Mouse (Mus musculus) layer of hippocampus, postnatal 10 days (tissue): ENCODE results near the gene Kifc3. TPM values are rescaled to one million over a fixed set of nuclear protein-coding genes. Genes with fewer than 3 reads are reported as not detected.
"Not testable (repeated sequence)": the region's sequence is repeated elsewhere in the genome, so short reads cannot be mapped to it uniquely, and the experiment has no call there.

ENCODE experiments used
- DNase-seq, 2 experiments: peaks; one replicate each; pipeline ENCODE4 v3.0.0; 2021; ENCODE audit warnings: low spot score in 2 of 2
- total RNA-seq, 2 experiments: library from RNA; stranded (reverse); gene quantifications; 2 replicates each; pipeline ENCODE4 v1.2.3; 2021

The Kifc3 gene
- total RNA-seq, 2 experiments from 2014 or later: 72.4 to 90.2 TPM

DNA sequence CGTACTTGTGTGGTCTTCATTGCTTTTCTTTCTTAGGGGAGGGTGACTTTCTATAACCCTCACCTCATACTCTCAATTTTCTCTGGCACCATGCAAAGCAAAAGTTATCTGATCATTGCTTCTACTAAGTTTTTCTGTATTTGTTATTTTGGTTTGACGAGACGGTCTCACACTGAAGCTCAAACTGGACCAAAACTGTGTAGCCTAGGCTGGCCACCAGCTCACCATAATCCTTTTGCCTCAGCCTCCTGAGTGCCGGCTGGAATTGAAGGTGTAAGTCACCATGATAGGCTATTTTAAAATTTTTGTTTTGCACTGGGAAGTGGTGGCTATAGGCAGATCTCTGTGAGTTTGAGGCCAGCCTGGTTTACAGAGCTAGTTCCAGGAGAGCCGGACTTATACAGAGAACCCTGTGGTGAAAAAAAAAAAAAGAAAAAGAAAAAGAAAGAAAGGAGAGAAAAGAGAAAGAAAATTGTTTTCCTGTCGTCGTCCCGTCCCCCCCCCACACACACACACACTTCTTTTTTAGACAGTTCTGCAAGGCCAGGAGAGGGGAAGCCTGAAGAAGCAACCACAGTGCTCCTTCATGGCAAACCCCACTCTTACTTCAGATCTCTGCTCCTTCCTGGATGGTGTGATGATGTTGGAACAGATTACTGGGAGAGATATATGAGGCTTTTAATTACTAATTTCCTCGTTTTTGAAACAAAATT, 870 bp upstream of the Kifc3 start:
- DNase-seq: no peak

DNA sequence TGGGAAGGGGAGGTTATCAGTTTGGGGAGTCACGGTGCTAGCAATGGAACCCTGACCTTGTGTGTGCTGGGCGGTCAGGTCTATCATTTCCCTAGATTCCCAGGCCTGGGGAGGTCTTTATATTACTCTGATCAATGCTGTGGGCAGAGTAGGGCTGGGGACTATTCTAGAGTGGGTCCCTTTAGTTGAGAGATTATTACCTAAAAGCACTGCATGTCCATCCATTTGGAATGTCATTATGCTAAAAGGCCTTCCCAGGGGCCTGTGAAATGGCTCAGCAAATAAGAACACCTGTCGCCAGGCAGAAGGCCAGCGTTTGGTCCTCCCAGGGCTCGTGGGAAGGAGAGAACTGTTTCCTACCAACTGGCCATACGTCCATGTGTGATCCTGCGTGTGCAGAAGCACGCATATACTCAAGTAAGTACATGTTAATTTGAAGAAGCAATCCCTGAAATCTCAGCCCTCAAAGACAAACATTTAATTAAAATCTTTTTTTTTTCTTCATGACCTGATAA, 499 bp downstream of the Kifc3 start:
- no peak for DNase-seq

DNA sequence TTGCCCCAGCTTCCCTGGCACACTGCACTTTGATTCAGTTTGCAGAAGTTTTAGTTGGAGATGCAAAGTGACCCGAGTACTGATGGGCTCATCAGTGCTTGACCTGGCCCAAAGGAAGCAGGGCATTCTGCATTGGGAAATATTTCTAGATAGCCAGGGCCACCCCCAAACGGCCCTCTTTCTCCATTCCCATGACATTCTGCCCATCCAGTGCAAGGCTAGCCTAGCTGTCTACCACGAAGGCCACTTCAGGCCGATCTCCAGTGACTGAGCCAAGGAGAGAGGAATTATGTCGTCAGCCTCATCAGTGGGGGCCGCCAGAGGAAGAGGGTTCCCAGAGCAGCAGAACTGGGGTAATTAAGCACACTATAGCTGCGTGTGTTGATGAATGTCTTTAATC, 1.1 kb downstream of the Kifc3 start:
- DNase-seq: no peak

DNA sequence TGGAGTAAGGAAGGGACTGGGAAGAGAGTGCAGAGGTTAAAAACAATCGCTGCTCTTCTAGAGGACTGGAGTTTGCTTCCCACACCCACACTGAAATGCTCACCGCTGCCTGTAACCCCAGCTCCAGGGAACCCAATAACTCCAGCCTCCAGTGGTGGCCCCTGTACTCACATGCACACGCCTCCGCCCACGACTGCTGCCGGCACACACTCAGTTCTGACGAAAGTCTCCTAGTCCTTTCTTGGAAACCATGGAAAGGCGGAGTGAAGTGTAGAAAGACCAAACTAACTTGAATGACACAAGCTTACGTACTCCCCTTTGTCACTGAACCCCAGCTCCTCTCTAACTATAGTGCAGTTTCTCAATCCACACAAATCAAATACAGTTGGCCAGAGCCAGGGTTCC, 2.6 kb downstream of the Kifc3 start:
- DNase-seq: no peak

DNA sequence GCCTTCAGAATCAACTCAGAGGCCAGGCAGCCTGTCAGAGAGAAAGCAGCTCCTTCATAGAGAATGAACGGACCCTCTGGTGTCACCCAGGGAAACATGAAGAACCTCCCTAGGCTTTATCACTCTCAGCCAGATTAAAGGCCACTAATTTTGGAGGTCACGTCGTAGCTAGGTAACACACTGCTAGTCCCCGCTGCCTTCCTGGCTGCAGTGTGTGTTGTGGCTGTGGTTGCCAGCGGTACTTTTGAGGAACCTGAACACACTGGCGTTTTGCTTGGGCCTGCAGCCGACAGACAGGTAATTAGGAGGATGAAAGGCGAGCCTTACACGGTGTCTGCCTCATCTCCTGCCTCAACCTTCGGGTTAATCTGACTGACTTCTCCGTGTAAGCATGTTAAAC, 6.9 kb downstream of the Kifc3 start:
- no peak for DNase-seq

DNA sequence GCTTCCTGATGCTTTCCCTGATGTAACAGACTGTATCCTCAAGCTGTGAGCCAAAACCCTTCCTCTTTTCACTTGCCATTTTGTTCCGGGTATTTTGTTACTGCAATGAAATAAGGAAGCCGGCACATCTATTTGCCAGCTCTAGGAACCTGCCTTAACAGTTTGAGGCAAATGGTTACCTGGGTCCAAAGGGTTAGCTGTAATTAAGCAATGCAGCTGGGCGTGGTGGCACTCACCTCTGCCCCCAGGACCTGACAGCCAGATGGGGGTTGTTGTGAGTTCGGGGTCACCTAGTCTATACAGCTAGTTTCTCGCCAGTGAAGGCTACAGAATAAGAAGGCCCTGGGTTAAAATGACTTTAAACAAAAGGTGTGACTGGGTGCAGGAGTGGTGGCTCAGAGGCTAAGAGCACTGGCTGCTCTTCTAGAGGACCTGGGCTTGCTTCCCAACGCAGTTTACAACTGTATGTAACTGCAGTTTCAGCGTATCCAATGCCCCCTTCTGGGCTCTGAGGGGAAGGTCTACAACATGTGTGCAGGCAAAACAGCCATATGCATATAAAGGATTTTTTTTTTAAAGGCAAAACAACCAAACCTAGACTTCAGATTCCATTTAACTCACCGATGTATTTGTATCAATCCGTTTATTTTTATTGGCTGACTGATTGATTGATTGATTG, 11.0 kb downstream of the Kifc3 start:
- DNase-seq: no peak

DNA sequence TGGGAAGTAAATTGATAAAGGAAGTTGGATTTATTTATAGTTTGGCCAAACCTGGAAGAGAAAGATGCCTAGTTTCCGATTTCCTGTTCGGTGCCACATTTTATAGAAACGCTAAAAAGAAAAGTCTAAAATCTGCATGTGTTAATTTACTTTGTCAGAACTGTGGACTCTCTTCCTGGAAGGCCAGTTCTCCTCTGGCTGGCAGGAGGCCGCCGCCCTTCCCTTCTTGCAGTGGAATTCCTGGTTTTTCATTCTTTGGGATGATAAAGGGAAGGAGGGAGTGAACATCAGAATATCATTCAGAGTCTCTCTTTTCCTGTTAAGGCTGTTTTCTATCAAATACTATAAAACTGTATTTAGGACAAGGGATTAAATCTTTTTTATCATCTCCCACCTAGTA, 15.0 kb downstream of the Kifc3 start:
- DNase-seq: no peak

DNA sequence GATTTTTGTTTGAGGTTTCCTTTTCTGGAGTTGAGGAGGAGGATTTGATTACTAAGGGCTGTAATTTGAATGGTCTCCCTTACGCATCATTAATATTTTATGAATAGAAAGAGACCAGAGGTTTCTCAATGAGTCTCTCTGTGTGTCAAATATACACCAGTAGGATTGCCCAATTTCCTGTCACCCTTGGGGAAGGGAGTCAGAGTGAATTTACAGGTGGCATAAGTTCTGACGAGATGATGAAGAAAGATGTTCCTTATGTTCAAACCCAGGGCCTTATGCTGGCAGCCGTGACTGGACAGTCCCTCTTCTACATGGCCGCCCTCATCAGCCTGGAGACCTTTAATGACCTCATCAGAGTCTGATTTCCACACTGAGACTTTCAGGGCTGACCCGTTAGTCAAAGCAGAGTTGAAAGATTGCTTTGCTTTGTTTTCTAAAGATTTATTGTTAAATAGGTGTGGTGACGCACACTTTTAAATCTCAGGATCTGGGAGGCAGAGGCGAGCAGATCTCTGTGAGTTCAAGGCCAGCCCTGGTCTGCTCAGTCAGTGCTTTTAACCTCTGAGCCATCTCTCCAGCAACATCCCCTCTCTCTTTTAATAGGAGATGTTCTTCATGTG, 16.6 kb downstream of the Kifc3 start:
- DNase-seq: no peak

DNA sequence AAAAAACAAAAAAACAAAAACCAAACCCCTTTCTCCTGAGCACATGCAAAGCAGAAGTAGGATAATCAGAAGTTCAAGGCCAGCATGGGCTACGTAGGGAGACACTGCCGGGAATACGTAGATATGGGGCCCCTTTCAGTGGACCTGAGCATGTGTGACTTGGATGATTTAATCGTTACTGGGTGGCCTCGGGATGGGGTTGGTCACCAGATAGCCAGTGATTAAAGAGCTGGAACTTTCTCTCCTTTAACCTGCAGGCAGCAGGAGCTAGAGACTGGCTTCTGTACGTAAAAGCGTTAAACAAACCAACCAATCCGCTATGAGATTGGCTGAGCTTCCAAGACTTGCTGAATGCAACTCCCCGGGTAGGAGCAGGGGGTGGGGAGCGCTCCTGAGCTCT, 17.5 kb downstream of the Kifc3 start:
- DNase-seq: no peak

DNA sequence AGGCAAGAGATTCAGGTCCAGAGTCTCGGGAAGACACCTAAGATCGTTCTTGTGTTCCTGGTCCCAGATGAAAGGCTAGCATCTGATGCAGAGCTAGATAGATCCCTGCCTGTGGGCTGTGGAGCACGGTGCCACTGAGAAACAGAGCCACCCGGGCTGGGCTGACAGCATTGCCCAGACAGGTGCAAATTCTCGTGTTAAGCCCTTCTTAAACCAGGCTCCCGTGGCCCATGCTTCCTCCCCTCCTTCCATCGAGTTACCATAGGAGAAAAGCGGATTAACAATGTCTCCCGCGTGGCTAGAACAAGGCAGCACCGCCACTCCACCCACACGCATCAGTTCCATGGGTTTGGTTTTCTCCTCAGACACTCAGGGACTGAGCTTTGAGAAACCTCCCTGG, 18.4 kb downstream of the Kifc3 start:
- no peak for DNase-seq

DNA sequence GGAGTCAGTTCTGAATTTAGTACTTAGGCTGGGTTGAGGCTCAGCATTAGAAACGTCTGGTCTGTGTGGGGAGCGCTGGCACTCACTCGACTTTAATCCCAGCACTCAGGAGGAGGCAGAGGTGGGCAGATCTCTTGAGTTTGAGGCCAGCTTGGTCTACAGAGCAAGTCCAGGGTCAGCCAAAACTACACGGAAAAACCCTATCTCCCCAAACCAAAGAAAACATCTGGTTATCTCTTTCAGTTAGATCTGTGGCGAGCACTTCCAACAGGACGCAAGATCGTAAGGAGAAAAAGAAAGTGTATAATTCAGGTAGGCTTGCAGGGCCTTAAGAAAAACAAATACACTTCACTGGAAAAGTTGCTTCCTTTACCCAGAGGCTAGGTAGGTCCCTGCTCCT, 20.8 kb downstream of the Kifc3 start:
- no peak for DNase-seq

DNA sequence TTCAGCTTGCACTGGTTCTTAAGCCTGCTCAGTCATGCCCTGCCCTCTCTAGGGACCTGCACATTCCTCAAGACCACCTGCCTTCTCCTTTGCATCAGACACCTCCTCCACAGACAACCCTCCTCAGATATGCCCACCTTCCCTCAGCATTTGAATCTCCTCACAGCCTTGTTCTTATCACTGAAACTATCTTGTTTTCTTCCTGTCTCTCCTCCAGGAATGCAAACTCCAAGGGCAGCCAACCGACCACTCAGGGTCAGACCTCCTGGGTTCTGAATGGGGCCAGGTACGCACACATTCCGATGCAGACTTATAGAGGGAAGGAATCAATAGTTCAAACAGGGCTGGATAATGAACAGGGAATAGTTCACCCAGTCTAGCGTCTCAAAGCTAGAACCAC, 24.4 kb downstream of the Kifc3 start:
- no peak for DNase-seq

DNA sequence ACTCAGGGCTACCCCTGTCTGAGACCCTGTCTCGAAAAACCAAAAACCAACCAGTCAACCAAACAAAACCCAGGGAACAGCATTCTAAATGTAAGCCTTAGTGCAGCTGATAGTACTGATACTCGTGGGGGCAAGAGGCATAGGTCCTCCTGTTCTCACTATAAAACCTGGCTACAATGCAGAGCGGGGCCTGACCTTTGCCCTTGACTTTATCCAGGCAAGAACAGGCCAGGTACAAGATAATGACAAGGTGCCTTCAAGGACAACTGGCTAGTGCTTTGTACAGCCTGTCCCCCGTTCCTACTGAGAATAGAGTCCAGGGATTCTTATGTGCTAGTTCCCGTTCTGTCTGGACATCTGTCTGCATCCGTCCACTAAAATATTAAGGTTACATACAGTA, 25.6 kb downstream of the Kifc3 start:
- no peak for DNase-seq

DNA sequence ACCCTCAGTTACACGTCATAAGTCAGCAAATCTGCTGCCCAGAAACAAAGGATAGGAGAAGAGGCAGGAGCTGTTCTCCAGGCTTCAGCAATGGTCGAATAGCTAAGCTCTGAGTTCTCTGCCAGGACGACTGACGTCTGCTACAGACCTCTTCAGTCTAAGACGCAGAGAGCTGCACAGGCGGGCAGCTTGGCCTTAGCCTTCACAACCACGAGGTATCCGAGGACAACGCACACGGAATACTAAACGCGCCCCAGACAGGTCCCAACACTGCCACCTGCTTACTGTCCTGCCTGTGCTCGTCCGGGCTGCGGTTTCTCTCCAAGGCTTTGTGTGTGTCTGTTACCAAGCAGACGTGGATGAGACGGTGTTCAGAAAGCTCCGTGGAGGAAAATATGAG, 26.8 kb downstream of the Kifc3 start:
- DNase-seq: peak; percentile 59 to 67

DNA sequence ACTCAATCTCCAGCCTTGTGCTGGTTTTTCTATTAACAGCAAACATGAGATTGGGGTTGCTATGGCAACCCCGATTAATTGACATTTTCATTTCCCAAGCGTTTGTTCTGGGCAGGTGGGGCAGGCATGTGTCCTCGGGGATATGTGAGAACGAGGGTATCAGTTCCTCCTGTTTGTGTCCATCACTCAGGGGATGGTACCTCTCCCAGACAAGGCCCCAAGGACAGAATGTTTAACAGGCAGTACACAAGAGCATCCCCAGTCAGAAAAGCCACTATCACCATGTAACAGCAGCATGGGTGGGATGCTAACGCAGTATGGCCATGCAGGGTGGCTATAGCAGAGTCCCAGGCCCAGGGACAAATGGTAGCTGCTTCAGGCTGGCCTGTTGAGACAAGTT, 27.3 kb downstream of the Kifc3 start:
- DNase-seq: peak; percentile 47 to 54

DNA sequence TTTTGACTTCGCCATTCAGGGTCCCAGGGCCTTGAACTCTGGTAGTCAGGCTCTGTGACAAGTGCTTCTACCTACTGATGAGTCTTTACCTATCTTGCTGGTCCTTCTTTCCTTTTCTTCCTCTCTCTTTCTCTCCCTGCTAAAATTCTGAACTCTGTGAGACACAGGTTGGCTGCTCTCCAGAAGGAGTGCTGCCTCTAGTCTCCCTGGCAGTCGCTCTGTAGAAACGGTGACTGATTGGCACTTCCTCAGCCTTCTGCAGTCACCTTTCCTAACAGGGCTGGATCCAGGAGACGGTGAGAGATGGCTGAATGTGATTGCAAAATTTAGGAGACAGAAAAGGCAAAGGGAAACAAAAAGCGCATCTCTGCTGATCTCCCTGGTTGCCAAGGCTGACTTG, 30.2 kb downstream of the Kifc3 start:
- DNase-seq: no peak

DNA sequence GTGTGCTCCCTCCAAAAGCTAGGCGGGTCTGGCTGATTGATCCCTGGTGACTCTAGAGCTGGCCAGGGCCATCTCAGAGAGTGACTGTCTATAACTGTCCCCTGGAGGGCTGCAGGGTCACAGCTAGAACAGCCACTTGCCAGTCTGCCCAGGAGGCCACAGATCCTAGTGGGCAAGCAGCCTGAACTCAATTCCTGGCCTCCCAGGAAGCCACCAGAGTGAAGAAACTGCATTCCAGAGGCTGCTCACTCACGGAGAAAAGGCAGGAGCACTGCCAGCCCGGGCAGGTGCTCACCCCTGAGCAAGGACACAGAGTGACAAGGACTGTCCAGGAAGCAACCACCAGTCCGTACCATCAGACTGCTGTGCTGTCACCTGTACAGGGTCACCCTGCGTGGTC, 34.9 kb downstream of the Kifc3 start:
- DNase-seq: no peak

DNA sequence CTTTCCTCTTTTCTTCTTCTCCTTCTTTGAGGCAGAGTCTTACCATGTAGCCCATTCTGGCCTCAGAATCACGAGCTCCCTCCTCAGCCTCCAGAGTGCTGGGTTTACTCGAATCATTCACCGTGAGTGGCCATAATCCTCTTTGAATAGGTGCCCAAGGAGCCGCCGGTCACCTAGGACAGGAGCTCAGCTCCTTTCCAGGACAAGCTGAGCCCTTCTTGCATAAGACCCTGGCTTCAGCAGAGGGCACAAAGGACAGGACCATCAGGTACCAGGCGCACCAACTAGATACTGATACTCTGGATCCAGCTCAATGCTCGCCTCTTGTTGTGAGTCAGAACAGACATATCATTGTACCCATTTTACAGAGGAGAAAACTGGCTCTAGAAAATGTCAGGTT, 36.2 kb downstream of the Kifc3 start:
- DNase-seq: no peak

DNA sequence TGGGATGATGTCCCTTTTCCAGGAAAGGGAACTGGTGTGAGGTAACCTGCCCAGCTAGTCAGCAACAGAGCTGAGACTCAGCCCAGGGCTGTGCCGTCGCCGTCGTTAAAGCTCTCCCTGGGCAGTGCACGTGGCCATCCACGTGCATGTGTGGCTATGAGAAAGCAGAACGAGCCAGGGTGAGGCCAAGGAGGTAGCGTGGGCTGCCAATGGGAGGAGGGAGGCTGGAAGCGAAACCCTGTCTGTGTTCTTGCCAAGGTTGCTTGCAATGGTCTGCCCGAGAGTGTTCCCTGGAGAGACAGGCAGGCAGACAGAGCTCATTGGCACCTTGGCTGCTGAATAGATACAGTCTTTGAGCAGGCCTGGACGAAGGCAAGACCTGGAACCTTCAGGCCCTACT, 36.7 kb downstream of the Kifc3 start:
- DNase-seq: peak; percentile 64 to 70

DNA sequence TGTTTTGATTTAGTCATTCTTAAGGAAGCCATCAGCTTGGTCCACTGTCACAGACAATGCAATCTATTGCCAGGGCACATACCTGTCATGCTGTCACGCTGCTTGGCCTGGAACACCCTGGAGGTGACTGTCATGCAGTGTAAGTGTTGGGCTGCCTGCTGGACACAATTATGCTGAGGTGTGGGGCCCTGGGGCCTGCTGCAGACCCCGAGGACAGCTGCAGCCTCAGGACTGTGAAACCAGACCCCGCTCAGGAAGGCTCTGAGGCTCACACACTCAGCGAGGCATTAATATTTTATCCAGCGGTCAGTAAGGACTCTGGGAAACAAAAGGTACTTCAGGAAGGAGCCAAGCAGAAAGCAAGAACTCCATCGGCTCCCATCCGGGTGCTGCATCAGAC, 38.1 kb downstream of the Kifc3 start:
- DNase-seq: no peak

DNA sequence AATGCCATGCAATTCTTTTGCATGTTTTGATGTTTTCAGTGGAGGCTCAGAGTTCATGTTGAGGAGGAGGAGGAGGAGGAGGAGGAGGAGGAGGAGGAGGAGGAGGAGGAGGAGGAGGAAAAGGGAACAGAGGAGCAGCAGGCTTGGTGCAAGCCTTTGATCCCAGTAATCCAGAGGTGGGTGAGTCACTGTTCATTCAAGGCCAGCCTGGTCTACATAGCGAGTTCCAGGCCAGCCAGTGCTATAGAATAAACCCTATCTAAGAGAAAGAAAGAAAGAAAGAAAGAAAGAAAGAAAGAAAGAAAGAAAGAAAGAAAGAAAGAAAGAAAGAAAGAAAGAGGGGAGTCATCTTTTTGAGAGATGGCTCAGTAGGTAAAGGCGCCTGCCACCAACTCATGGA, 38.6 kb downstream of the Kifc3 start:
- not testable (repeated sequence) for DNase-seq

DNA sequence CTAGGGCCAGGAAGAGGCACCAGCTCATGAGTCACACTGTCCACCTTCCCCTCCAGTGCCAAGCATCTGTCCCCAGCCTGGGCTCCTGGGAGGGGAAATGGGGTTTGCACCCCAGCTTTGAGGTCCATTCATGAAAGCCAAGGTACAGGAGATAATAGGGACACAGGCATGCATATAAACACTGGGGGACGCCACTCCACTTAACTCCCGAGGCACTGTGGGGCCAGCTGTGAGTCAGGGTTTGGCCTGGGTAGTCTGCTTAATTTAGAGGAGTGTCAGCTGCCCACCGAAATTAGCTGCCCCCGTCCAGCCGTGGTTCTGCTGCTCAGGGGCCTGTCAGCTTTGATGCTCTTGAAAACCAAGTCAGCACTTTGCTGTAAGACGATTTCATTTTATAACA, 39.8 kb downstream of the Kifc3 start:
- no peak for DNase-seq

DNA sequence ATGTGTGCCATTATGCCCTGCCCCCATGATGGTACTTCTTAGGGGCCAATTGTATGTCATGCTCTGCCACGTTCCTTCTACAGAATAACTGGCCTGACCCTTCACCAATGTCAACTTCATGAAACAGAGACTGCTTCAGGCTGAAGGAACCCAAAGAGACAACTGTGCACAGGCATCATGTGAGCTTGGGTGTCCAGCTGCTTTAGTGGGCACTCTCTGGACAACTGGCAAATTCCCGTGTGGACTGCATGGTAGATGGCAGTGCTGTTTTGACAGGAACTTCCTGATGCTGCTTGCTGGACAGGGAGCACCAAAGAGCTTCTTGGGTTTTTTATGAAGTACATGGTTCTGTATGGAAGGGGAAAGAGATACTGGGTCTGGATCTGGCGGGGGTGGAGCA, 43.3 kb downstream of the Kifc3 start:
- DNase-seq: no peak
